Comparison of ENCODE assay signal across 23 mouse cellular contexts in genomic region chr5:76143356-76143755, GRCm38 (mm10).
"Had no signal": no experiment of that assay in that cellular context is flagged by ENCODE, and none has a peak within 500 bp of the region (broad histone marks: within the 10 kb centered on the region; RNA-seq: fewer than 3 reads in every experiment).

No protein-coding gene starts in this region.

- DNase-seq: gastrocnemius, postnatal 14 days; gastrocnemius, postnatal 36 days; heart, adult 18-20 months; heart, postnatal 10 days; heart, postnatal 36 days; kidney, adult 11 months; kidney, adult 2 months; kidney, adult 9 months; kidney, postnatal 14 days; kidney, postnatal 36 days; layer of hippocampus, adult 9-11 months; layer of hippocampus, postnatal 36 days; left cerebral cortex, postnatal 4 days had no signal

- H3K27me3 ChIP-seq: heart, embryonic 12.5 days; hindbrain, embryonic 13.5 days; hindbrain, embryonic 15.5 days; kidney, embryonic 15.5 days; limb, embryonic 13.5 days; limb, embryonic 15.5 days; liver, embryonic 12.5 days had no signal

- H3K4me3 ChIP-seq: heart, embryonic 10.5 days; heart, embryonic 12.5 days; hindbrain, embryonic 13.5 days; hindbrain, embryonic 15.5 days; kidney, embryonic 15.5 days; limb, embryonic 13.5 days; limb, embryonic 15.5 days; liver, embryonic 12.5 days had no signal

- H3K36me3 ChIP-seq: heart, embryonic 10.5 days; hindbrain, embryonic 13.5 days; hindbrain, embryonic 15.5 days; kidney, embryonic 15.5 days; limb, embryonic 13.5 days; limb, embryonic 15.5 days; liver, embryonic 12.5 days had no signal

- H3K9me3 ChIP-seq: heart, embryonic 10.5 days; heart, embryonic 12.5 days; hindbrain, embryonic 13.5 days; hindbrain, embryonic 15.5 days; kidney, embryonic 15.5 days; limb, embryonic 13.5 days; limb, embryonic 15.5 days; liver, embryonic 12.5 days had no signal

- ATAC-seq: hindbrain, postnatal 0 days; intestine, embryonic 16.5 days; liver, embryonic 12.5 days had no signal
